Mouse (Mus musculus) heart, embryonic 10.5 days (tissue): ENCODE results near the gene H2-DMa. TPM values are rescaled to one million over a fixed set of nuclear protein-coding genes. Genes with fewer than 3 reads are reported as not detected.

ENCODE experiments used
- DNase-seq: peaks from one replicate; pipeline ENCODE4 v3.0.0-alpha.2; 2017; ENCODE audit warnings: low spot score
- H3K27ac ChIP-seq: fragments of 300-500 bp; sonication (generic); 2 replicates; pipeline ENCODE4 v1.5.1; 2016; ENCODE audit warnings: mild to moderate bottlenecking
- H3K27me3 ChIP-seq: fragments of 300-500 bp; sonication (generic); 2 replicates; pipeline ENCODE4 v1.6.1; 2016; ENCODE audit warnings: mild to moderate bottlenecking; ENCODE audit not compliant: poor library complexity, insufficient read depth, severe bottlenecking
- H3K36me3 ChIP-seq: fragments of 300-500 bp; sonication (generic); 2 replicates; pipeline ENCODE4 v1.6.1; 2016; ENCODE audit warnings: mild to moderate bottlenecking, moderate library complexity
- H3K4me1 ChIP-seq: fragments of 300-500 bp; sonication (generic); 2 replicates; pipeline ENCODE4 v1.6.1; 2016; ENCODE audit warnings: mild to moderate bottlenecking
- H3K4me3 ChIP-seq: fragments of 300-500 bp; sonication (generic); 2 replicates; pipeline ENCODE4 v1.5.1; 2016; ENCODE audit warnings: mild to moderate bottlenecking, moderate library complexity
- H3K9me3 ChIP-seq: fragments of 300-500 bp; sonication (generic); 2 replicates; pipeline ENCODE4 v1.6.1; 2016; ENCODE audit warnings: mild to moderate bottlenecking, moderate library complexity
- WGBS: fragments of 180-500 bp; shearing (Covaris S2); methylation state at CpG from one replicate; pipeline ENCODE4 v1.1.7; 2016; 5-methylcytosine and 5-hydroxymethylcytosine counted together
- polyA plus RNA-seq: library from polyadenylated mRNA; unstranded; fragments of >200 nt; fragmentation: Nextera tagmentation; extraction: Ambion mirVana; gene quantifications from 2 replicates; pipeline ENCODE4 v1.2.1, GENCODE M21; 2016

Gene H2-DMa
- polyA plus RNA-seq, 1 experiment from 2014 or later = 7.1 TPM

DNA sequence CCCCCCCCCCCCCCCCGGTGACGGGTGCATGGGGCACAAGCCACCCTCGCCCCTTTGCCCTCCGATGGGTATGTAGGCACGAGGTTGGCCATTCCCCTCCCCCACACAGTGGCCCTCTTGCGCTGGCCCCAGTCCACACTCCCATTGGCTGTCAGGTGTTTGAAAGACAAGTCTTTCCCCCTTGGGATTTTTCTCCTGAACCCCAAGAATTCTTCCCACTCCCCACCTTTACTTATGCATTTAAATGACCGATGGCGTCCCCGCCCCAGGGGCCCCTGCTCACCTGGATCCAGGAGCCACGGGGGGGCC, 2.5 kb downstream of the H2-DMa start:
- Histone ChIP-seq H3K27ac (peak overlapping the region; percentile 98), H3K4me3 (peak overlapping the region; percentile 83), H3K9me3 (no peaks in the 10 kb centered on the region), H3K27me3 (no peaks in the 10 kb centered on the region), H3K36me3 (peaks cover 34% of the 10 kb centered on the region), H3K4me1 (peaks cover 19% of the 10 kb centered on the region)
- 2% methylated on average over 9 of the region's 10 CpGs for WGBS
- DNase-seq = peak; percentile 82

DNA sequence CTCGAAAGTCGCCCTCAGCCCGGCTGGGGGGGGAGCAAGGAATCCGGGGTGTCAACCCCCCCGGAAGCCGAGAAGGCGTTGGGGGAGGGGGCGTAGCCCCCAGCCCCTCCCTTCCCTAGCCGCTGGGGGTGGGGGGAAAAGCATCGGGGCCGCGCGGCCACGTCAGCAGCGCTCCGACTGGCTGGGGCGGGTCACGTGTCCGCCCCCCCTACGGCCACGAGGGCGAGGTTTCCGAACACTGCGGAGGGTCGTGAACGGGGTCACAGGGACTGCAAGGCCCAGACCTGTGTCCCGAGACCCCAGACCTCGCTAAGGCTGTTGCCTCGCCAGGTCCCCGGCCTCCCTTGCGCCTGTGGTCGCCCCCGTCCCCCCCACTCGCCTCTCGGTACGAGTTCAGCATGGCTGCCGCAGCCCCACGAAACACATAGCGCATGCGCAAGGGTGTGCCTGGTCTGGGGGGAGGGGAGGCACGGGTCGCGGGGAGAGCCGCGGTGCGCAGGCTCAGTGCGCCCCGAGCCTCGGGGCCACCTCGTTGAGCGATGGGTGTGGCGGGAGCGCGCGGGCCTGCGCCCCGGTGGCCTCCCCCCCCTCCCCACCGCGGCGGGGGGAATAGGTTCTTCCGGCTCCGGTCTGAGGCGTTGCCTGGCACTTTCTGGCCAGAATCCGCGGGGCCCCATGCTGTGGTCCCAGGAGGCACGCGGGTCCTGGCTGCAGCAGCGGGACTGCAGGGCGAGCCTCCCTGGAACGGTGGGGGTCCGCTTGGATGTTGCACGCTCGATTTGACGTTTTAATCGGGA, 3.0 kb downstream of the H2-DMa start, which contains the start of gene Brd2:
Gene Brd2, minus strand, starts transcription at position 447 of the 797 bp plus-strand sequence.
- no peaks in the 10 kb centered on the region for H3K27me3 ChIP-seq
- under 1% methylated on average over 72 of the region's 75 CpGs for WGBS
- peak; percentile 98 for DNase-seq
- peak within 1 kb of the TSS; percentile 83 for H3K4me3 ChIP-seq
- H3K27ac ChIP-seq = peak within 1 kb of the TSS; percentile 98
- peaks cover 29% of the 10 kb centered on the region for H3K36me3 ChIP-seq
- no peaks in the 10 kb centered on the region for H3K9me3 ChIP-seq
- peaks cover 21% of the 10 kb centered on the region for H3K4me1 ChIP-seq

DNA sequence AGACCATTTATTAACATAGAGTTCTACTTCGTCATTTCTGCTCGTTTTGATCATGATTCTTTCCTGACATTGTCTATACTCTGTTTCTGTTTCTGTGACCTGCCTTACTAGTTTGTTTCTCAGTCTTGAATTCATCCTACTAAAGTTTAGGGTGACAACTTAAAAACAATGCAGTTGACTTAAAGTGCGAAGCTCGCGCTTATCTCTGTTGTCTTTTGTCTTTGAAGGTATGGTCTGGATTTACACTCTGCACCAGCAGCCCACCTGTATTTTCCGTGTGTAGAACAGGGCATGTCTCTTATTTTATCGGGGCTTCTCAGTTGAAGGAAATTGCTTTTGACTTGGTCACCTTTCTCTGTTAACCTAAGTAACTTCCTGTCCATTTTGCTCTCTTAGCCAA, 3.8 kb downstream of the H2-DMa start:
- DNase-seq = no peak
- peaks cover 22% of the 10 kb centered on the region for H3K36me3 ChIP-seq
- peaks cover 28% of the 10 kb centered on the region for H3K4me1 ChIP-seq
- no peaks in the 10 kb centered on the region for H3K27me3 ChIP-seq
- no peaks in the 10 kb centered on the region for H3K9me3 ChIP-seq
- WGBS = 1% methylated on average over 7 of the region's 7 CpGs
- peak overlapping the region; percentile 83 for H3K4me3 ChIP-seq
- H3K27ac ChIP-seq = peak overlapping the region; percentile 98

DNA sequence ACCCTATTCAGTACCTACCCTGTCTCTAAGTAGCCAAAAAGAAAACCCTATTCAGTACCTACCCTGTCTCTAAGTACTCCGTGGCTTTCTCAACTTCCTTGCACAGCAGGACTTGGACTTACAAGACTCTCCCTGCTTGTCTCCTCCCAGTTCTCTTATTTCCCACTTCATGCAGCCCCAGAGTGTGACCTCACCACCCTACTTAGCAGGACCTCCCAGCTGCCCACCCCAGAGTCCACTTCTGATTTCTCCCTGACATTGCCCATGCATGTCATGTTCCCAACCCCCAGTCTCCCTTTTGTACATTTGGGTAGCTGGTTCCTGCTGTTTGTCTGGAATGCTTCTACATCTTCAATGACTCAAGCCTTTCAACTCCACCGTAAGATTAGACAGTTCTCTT, 4.2 kb downstream of the H2-DMa start:
- Histone ChIP-seq H3K27me3 (no peaks in the 10 kb centered on the region), H3K36me3 (peaks cover 18% of the 10 kb centered on the region), H3K27ac (peak overlapping the region; percentile 98), H3K9me3 (no peaks in the 10 kb centered on the region), H3K4me3 (peak overlapping the region; percentile 83), H3K4me1 (peaks cover 32% of the 10 kb centered on the region)
- DNase-seq = peak; percentile 87
- 4% methylated on average over 2 of the region's 2 CpGs for WGBS

DNA sequence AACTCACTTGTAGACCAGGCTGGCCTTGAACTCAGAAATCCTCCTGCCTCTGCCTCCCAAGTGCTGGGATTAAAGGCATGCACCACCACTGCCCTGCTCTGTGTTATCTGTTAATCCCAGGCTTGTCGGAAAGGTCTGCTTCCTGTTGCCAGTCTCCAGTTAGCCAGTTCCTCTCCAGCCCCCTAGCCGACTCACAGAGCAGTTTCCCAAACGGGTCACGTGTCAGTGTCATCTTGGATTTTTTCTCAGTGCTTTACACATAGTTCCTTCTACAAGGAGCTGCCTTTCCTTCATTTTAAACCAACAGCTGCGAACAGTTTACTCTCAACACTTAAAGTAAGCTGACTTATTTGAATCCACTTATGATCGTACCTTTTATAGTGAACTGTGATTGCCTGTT, 5.3 kb downstream of the H2-DMa start:
- peaks cover 10% of the 10 kb centered on the region; the same call in 1 of the 2 replicates for H3K36me3 ChIP-seq
- no peaks in the 10 kb centered on the region for H3K27me3 ChIP-seq
- H3K4me1 ChIP-seq = peaks cover 42% of the 10 kb centered on the region
- no peak overlapping the region; the same call in 1 of the 2 replicates for H3K4me3 ChIP-seq
- H3K27ac ChIP-seq = no peak overlapping the region
- WGBS = 78% methylated on average over 6 of the region's 6 CpGs
- no peak for DNase-seq
- no peaks in the 10 kb centered on the region for H3K9me3 ChIP-seq

DNA sequence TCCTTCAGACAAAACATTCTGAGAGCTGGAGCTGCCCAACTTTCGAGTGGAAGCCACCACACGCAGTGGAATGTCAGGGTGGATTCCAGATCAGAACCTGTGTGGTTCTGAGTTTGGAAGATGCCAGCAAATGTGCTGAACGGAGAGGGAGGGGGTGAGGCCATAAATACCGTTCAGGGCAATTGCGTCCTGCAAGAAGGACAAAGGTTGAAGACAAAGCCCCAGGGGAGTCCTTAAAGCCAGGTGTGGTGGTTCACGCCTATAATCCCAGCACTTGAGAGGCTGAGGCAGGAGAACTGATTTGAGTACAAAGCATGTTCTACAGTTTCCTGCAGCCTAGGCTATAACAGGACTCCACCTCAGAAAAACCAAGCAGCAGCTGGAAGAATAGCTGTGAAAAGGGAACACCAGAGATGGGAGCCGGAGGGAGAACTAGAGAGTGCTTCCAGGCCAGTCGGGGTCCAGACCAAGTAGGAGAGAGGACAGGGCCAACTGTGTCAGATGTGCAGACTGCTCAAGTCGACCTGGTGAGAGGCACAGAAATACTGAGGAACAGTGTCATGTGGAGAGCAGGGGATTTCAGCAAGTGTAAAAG, 7.6 kb downstream of the H2-DMa start:
- 59% methylated on average over 9 of the region's 9 CpGs for WGBS

DNA sequence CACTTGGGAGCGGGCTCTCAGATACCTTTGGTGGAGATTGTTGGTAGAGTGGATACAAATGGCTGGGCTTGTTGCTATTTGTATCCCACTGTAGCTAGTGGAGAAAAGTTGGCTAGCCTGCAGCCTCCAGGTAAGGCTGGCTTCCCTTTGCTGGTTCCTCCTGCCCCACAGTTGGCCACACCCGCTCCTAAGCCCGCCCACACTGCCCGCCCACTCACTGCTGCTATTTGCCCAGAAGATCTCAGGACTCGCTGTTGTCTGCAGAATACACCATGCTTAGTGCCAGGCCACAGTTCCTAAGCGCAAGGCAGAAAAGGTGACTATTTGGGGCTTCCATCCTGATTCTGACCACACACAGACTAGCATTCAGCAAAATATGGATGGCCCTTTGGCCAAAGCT, 8.1 kb downstream of the H2-DMa start:
- Histone ChIP-seq H3K36me3 (peaks cover 9% of the 10 kb centered on the region; the same call in 1 of the 2 replicates), H3K4me3 (no peak overlapping the region), H3K27ac (no peak overlapping the region), H3K9me3 (no peaks in the 10 kb centered on the region), H3K27me3 (no peaks in the 10 kb centered on the region), H3K4me1 (peaks cover 42% of the 10 kb centered on the region)
- WGBS = 12% methylated on average over 6 of the region's 6 CpGs
- DNase-seq = no peak

More for the DNA sequence above, 7.6 kb downstream of the H2-DMa start:
- Histone ChIP-seq H3K36me3 (peaks cover 9% of the 10 kb centered on the region; the same call in 1 of the 2 replicates), H3K4me1 (peaks cover 42% of the 10 kb centered on the region), H3K9me3 (no peaks in the 10 kb centered on the region), H3K4me3 (no peak overlapping the region), H3K27ac (no peak overlapping the region), H3K27me3 (no peaks in the 10 kb centered on the region)
- DNase-seq = no peak

DNA sequence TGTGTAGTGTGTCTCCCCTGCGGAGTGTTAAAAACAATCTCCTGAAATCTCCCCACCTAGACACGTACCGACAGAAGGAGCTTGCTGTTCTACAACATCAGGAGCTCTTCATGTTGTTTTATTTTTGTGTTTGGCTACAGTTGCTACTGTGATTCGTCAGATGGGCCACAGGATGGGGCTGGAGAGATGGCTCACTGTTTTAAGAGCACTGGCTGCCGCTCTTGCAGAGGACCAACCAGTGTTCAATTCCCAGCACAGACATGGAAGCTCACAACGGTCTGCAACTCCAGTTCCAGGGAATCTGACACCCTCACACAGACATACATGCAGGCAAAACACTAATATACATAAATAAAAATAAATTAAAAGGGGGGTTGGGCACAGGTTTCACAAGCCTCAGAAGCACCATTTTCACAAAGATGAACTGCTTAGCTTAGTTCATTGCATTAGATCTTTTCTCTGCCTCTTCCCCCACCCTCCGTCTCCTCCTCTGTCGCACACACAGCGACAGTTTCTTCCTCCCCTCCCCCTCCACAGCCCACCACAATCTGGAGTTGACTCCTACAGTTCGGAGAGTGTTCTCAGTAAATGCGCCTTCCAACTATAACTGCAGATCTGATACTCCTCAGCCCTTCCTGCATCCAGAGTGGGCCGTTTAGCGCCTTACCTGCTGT, 9.1 kb downstream of the H2-DMa start:
- H3K27ac ChIP-seq = peak overlapping the region; percentile 39; the same call in 1 of the 2 replicates

DNA sequence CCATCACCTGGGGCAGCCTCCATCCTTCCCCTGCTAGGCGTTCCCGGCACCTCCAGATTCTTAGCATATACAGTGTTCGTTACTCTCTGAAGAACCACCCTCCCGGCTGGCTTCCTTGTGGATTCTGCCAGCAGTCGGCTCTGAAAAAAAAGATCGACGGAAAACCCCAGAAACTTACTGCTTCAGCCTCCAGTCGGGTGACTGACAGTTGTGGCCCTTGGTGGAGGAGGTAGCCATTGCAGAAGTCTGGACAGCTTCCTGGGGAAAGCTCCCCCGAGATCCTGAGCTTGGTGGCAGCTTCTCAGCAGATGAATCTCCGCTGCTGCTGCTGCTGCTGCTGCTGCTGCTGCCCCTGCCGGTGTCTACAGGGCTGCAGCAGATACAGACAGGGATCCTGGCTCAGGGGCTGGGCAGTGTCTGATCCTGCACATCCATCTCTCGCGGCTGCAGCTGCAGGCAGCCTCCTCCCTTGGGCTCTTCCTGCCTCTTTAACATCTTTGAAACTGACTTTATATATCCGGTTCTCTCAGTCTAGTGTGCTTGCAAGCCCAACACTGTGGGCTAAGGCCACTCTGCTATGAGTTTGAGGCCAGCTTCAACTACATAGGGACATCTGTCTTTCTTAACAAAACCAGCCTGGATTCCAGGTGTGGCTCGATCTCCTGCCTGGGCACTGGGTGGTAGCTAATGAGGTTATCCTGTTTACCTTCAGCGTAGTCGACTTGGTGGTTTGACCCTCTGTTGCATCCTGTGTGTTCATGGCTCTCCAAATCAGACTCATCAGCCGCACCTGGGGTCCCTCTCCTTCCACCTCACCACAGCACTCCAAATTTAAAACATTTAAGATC, 9.8 kb downstream of the H2-DMa start:
- DNase-seq = no peak
- Histone ChIP-seq H3K4me1 (peaks cover 34% of the 10 kb centered on the region), H3K27ac (peak overlapping the region; percentile 39; the same call in 1 of the 2 replicates), H3K27me3 (no peaks in the 10 kb centered on the region), H3K9me3 (no peaks in the 10 kb centered on the region), H3K4me3 (peak overlapping the region; percentile 27), H3K36me3 (peaks cover 9% of the 10 kb centered on the region; the same call in 1 of the 2 replicates)
- 17% methylated on average over 18 of the region's 18 CpGs for WGBS

More for the DNA sequence above, 9.1 kb downstream of the H2-DMa start:
- no peak for DNase-seq
- Histone ChIP-seq H3K36me3 (peaks cover 9% of the 10 kb centered on the region; the same call in 1 of the 2 replicates), H3K27me3 (no peaks in the 10 kb centered on the region), H3K4me1 (peaks cover 41% of the 10 kb centered on the region), H3K4me3 (peak overlapping the region; percentile 27), H3K9me3 (no peaks in the 10 kb centered on the region)
- WGBS = 16% methylated on average over 13 of the region's 13 CpGs

DNA sequence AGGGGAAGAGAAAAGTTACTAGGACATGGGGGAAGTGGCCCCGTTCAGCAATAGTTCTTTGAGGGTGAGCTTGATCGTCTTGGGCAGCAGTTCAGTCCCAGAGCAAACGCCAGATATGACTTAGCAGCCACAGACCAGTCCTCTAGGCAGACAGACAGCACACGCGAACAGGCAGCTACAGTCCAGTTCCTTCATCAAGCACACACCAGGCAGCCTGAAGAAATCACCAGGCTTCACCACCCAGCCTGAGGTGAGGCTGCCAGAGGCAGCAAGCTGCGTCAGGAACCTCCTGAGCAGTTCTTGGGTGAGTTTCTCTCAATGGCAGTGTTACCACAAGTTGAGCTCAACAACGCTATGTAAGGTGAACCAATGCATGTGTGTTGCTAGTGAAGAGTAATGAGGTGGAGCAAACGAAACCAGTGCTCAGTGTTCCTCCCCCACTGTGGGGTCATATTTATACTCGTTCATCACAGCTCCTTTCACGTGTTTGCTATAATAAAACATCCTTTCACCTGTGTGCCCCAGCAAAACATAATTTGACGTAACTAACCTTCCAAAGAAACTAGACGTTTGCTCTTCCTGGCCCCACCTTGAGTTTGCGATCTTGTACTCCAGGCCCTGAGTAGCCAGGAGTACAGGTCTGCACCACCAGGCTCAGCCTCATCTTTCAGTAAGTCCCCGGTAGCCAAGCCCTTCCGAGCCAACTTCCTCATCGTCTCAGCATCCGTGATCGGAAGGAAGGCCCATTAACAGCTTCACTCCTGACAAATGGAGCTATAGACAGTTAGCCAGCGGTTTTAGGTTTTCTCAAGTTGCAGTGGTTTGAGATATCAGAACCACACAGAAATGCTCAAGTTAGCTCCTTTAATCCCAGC, 11.0 kb downstream of the H2-DMa start:
- Histone ChIP-seq H3K27ac (no peak overlapping the region), H3K4me1 (peaks cover 30% of the 10 kb centered on the region), H3K27me3 (no peaks in the 10 kb centered on the region), H3K4me3 (no peak overlapping the region), H3K9me3 (no peaks in the 10 kb centered on the region), H3K36me3 (peaks cover 9% of the 10 kb centered on the region; the same call in 1 of the 2 replicates)
- no peak for DNase-seq
- WGBS = 77% methylated on average over 19 of the region's 19 CpGs

DNA sequence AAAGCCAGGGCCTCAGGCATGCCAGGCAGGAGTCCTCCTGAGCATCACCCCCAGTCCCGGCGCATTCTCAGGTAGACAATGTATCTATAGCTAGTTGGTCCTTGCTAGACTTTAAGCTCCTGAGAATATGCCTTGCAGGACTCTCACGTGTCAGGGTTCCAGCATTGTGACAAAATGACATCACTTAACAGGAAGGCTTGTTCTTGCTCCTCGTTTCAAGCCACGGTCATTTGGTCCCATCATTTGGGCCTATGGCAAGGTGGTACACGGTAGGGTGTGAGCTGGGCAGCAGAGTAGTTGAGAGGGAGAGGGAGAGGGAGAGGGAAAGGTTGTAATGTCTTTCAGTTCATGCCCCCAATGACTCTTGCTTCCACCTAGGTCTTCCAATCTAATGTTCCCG, 12.6 kb downstream of the H2-DMa start:
- no peak for DNase-seq
- Histone ChIP-seq H3K4me1 (peaks cover 32% of the 10 kb centered on the region), H3K4me3 (no peak overlapping the region), H3K9me3 (no peaks in the 10 kb centered on the region), H3K27ac (no peak overlapping the region), H3K36me3 (0 out of 2 replicates have a peak, but pooled peaks cover under 1% of the 10 kb centered on the region), H3K27me3 (peaks cover 12% of the 10 kb centered on the region)
- WGBS = 73% methylated on average over 7 of the region's 7 CpGs
